Mouse (Mus musculus): Measurements from ENCODE around the gene Ak2. TPM values are rescaled to one million over a fixed set of nuclear protein-coding genes. Genes with fewer than 3 reads are reported as not detected.

Gene Ak2
- total RNA-seq (2021) = 10 to 100 TPM; 24.3 to 29.6 TPM
- long read RNA-seq, experiment 1, transcript Ak2-201 (6 exons, 986 nt) = major isoform, 12 of 25 reads
- long read RNA-seq, experiment 1, transcript Ak2-202 (7 exons, 1,781 nt) = minor isoform, 8 of 25 reads
- long read RNA-seq, experiment 1, partial matches to known transcripts = 1 of 25 reads
- long read RNA-seq, experiment 1, other reads (novel, unspliced or antisense) = 4 of 25 reads
- long read RNA-seq, experiment 2, transcript Ak2-202 (7 exons, 1,781 nt) = major isoform, 12 of 17 reads
- long read RNA-seq, experiment 2, partial matches to known transcripts = 3 of 17 reads
- long read RNA-seq, experiment 2, other reads (novel, unspliced or antisense) = 0 of 17 reads

DNA sequence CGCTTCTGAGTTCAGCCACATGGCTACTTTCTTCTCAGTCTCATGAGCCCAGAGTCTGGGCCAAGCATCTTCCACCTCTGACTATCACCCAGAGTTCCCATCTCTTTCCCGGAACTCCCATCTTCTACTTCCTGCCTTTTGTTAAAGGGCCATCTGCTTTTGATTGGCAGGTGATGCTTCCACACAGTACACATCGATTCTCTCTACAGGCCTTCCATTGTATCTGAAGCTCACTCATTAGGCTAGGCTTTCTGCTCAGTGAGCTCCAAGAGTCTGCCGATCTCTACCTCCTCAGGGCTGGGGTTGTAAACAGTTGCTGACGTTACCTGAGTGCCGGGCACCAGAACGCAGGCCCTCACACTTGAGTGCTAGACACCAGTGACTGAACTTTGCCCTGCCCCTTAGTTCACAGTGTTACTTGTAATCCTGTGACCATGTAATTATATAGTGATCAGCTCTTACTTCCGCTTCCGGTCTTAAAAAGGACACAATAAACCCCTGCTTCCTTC lies at the start of gene Ak2:
TSS of gene Ak2 (plus strand) at position 459 of the 509 bp plus-strand sequence.
- intact Hi-C loops (cut with DNase I) = no loop called here

DNA sequence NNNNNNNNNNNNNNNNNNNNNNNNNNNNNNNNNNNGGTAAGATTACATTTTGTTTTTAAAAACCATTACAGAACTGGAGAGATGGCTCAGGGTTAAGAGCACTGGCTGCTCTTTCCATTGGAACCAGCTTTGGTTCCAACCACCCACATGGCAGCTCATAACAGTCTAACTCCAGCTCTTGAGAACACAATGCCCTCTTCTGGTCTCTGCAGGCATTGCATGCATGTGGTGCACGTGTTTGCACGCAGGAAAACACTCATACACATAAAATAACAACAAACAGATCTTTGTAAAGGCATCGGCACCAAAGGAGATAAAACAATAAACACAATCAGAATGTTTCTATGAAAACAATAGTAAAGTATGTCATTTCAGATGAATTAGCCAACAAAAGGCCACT lies 49.4 kb upstream of the Ak2 start:
- DNase-seq (ENCODE audit: low spot score in 2 of 2) = no peak
- intact Hi-C loops (cut with DNase I) = no loop called here

More for the DNA sequence above, at the start of gene Ak2:
- no peak for DNase-seq (ENCODE audit: low spot score in 2 of 2)

DNA sequence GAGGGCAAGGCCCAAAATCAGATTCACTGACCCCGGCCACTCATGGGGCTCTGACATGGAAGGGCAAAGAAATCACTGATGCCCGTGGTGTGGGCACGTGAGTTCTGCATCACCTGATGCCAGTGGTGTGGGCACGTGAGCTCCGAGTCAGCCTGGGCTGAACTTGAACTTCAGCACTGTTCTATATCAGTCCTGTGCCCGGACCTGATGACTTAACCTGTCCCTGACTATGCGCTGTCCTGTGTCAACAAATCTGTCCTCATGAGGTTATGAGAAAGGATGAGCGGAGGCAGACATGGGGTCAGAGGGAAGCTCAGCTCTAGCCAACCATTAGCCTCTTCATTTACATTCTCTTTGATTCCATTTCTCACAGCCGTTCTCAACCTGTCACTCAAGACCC lies 45.0 kb upstream of the Ak2 start:
- no peak for DNase-seq (ENCODE audit: low spot score in 2 of 2)
- intact Hi-C loops (cut with DNase I) = no loop called here

DNA sequence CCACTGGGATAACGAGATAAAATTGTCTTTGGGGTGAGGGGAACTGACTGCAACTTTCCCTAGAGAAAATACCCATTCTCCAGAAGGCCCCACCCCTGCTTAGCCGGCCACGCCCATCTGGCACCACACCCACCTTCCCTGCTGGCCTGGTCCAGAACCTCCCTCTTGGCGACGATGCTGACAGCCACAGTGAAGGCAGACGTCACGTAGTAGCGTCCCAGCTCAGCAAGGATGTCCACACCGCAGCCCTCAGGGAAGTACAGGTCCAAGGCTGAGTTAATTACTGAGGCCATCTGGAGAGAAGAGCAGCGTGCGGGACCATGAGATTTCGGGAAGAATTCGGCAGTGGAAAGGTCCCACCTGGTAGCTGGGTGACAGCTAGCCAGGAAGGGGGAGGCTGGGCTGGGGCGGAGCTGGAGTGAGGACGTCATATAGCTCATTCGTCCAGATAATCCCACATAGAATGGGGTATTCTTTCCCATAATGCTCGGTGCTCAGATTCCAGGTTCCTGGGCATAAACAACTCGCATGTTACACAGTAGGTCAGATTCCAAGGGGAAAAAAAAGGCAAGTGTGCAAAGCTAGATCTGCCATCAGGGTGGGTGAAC lies 44.3 kb upstream of the Ak2 start:
- no peak for DNase-seq (ENCODE audit: low spot score in 2 of 2)
- intact Hi-C loops (cut with DNase I) = no loop called here

DNA sequence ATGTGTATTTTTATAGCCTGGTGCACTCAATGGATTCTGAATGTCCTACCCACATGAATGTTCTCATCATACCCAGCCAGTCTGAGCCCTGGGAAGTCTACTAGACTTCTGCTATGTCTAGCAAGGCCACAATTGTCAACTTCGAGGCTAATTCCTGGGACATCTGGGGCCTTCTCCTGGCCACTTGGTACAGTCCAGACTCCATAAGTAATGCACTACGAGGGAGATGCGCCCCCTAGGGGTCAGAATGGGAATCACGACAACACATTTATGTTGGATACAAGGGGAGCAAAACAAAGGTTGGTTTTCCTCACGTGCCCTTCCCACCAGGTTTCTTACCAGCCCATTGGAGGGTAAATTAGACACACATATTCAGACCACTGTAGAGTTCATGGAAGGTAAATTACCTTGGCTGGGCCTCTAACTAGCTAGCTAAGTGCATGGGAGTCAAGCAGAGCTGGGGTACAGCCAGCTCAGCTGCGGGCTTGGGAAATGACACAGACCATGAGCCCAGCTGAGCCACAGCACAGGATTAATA lies 43.6 kb upstream of the Ak2 start:
- peak; percentile 49 for DNase-seq (ENCODE audit: low spot score in 2 of 2)
- intact Hi-C loops (cut with DNase I) = no loop called here

DNA sequence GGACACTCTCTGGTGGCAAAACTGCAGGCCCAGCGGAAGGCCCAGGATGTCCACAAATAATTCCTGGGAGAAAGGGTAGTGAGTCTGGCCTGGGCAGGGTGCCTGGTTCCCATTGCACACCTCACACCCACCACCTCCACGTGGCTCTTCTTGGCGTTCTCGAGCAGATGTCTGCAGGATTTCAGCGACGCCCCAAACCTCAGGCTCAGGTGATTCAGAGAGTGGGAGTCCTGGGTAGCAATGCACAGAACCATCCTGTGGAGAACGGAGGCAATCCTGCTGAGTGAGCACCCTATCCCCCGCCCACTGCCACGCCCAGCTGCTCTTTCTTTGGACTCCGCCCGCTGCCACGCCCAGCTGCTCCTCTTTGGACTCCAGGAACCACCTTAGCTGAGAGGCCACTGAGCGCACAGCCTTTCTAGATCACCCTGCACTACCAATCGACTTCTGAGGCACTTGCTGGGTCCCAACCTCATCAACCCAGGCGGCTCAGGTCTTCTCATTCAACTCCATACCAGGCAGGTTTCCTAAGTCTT lies 42.2 kb upstream of the Ak2 start:
- intact Hi-C loops (cut with DNase I) = no loop called here
- no peak for DNase-seq (ENCODE audit: low spot score in 2 of 2)

DNA sequence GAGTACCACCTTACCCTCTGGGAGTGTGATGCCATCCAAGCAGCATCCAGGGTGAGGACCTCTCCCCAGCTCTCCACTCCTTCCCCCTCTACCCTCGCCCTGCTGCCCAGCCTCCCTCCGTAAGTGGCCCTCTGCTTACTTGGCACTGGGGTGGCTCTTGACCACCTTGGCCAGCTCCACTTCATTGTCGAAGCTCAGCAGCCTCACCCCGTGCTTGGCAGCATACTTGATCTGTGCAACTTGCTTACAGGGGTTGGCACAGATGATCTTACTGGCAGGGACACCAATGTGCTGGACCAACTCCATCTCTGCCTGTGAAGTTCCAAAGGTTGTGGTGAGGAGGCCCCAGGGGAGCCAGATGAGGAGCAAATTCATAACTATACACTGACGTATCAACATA lies 41.3 kb upstream of the Ak2 start:
- intact Hi-C loops (cut with DNase I) = no loop called here
- DNase-seq (ENCODE audit: low spot score in 2 of 2) = no peak

DNA sequence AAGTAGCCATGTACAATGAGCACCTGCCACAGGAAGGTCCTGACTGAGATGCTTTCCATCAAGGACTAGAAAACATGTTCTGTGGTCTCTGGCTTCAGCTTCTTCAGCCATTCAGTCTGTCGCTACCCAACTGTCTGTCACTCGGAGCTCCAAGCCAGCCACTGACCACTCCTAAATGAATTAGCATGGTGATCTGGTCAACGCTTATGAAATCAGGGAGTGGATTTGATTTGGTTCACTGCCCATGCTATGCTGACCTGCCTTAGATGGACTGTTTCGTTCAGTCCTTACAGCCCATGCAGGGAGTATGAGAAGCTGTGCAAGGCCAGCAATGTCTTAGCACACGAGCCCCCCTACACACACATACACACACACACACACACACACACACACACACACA lies 37.9 kb upstream of the Ak2 start:
- DNase-seq (ENCODE audit: low spot score in 2 of 2) = no peak
- intact Hi-C loops (cut with DNase I) = no loop called here

DNA sequence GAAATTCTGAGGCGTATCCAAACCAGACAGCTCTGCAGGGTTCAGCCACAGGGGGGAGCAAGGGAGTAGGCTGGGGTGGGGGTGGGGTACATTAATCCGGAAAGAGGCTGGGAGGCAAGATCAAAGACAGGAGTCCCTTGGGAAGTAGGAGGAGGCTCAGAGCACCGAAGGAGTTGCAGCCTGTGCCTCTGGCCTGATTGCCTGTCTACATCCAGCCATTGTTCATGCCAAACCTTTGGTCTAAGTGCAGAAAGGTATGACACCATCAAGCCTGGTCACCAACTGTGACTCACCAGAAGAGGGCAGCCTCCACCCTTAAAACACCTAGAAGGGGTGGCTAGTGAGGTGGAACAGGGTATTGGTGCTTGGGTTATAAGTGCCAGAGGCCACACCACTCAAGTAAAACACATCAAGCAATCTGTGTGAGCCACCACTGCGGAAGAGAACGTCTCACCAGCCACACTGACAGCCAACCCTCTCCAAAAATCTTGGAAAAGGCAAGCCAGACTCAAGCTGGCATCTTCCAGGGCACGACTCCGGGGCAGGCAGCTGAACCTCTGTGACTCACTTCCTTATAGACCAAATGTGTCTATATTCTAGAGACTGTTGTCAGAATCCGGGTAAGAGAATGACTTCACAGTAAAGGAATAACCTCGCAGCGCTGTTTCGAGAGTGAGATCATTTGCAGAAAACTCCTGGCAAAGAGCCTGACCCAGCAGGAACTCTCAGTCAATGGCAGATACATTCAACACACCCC lies 34.4 kb upstream of the Ak2 start:
- peak in 1 of 2 experiments; percentile 53 for DNase-seq (ENCODE audit: low spot score in 2 of 2)
- intact Hi-C loops (cut with DNase I) = no loop called here

DNA sequence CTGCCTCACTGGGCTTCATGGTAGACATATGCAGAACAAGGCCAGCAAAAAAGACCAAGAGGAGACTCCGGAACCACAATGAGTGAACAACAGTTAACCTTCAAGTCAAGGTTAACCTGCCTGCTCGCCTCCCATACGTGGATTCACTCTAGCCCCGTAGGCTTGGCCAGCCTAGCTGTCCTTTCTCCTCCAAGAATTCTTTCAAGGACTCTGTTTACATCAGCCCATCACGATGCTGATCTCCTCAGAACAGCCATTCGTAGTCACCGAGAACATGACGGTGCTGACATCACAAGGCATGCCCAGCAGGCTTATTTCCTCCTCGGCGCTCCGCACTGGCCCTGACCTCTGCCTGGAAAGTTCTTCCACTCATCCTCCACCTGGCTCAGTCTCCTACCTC lies 33.6 kb upstream of the Ak2 start:
- no peak for DNase-seq (ENCODE audit: low spot score in 2 of 2)
- intact Hi-C loops (cut with DNase I) = no loop called here

DNA sequence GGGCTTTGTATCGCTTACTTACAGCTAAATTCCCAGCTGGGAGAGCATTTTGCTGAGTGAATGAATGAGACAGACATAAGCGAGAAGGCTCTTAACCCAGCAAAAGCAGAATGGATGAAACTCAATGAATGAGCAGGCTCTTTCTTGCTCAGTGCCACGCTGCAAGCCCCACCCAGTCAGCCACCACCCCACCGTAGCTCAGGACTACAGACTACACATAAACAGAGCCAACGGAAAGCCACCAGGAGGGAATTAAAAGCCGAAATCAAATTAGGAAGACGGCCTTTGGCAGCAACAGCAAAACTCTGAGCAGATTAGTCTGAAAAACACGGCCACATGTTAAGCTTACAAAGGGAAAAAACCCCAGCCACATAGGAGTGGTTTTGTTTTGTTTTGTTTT lies 32.9 kb upstream of the Ak2 start:
- no peak for DNase-seq (ENCODE audit: low spot score in 2 of 2)
- intact Hi-C loops (cut with DNase I) = no loop called here

DNA sequence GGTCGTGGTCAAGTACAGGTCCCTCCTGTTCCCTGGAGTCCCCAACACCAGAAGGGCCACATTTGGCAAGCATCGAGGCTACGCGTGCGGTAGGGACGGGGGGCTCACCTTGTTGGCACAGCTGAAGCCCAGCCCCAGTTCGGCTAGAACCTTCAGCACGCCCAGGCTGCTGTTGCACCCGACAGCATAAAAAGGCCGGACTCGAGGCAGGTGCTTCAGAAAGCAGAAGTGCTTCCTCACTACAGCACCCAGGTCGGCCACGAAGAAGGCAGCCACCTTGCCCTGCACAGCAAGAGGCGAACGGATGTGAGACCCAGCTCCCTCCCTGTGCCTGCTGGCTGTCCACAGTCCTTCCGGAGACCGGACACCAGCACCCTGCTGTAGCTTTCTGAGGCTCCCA lies 32.1 kb upstream of the Ak2 start:
- DNase-seq (ENCODE audit: low spot score in 2 of 2) = no peak
- intact Hi-C loops (cut with DNase I) = no loop called here

DNA sequence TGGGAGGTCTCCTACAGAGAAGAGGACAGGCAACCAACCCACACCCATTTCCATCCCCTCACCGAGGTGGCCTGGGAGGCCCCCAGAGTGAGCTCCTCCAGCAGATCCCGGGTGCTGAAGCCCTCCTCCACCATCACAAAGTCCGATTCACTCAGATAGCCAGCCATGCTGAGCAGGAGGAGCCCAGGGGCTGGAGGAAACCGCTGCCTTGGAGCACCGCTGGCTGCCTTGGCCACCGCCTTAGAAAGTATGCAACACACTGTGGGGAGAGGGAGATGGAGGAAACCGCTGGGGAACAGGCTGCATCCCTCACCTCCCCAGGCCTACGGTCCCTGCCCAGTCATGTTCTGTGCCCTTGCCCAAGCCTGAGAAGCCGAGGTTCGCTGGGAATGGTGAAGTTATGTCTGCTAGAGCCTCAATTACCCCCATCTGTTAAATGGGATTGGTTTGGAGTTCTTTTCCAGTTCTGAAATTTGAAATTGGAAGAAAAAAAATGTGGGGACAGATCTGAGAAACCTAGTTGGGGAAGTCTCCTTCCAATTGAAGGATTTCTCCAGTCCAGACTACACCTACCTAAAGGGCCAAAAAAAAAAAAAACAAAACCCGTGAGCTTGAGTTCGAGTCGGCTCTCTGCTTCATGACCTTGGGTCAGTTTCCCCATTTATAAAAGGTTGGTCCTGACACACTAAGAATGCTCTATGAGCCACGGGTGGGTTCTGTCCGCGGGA lies 30.3 kb upstream of the Ak2 start:
- no peak for DNase-seq (ENCODE audit: low spot score in 2 of 2)
- intact Hi-C loops (cut with DNase I) = loop anchor here (2.0 kb wide), 1 partner anchor 121 kb away; no protein-coding TSS in a partner anchor

DNA sequence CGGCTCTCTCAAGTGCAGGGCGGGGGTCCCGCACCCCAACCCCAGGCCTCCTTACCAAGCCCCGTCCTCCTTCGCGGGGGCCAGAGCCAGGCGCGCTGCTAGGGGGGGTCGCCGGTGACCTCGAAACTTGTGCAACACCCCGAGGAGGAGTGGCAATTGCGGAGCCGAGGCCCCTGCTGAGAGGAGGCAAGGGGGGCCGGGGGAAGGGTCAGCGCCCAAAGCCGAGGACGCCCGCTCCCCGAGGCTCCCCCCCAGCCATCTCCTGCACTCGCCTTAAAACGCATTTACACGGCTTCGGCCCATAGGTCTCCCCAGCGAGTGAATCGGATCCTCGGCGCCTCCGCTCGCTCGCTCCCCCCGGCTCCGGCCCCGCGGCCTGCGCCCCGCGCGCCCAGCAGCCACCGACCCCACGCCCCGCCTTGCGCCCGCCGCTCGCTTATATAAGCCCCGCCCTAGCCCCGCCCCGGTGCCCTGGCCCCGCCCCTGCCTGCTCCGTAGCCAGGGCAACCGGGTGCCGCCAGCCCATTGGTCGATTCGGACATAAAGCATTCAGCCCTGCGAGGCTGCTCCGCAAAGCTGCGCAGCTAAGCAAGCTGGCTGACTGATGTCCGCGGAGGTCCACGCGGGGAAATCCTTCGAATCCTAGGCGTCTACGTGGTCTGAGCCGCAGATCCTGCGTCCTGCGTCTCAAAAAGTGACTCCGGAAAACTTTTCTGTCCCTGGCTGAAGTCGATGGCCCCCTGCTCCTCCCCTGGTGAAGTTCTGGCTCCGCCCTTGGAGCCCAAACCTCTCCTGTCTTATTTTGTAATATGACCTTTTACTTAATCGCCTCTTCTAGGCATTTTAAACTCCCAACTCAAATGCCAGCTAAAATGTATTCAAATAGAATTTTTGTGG lies 29.5 kb upstream of the Ak2 start, which contains the start of gene Azin2:
TSS of gene Azin2 (minus strand) at position 414 of the 897 bp plus-strand sequence.
- intact Hi-C loops (cut with DNase I) = loop anchor here (2.0 kb wide), 1 partner anchor 121 kb away; no protein-coding TSS in a partner anchor
- DNase-seq (ENCODE audit: low spot score in 2 of 2) = peak; percentile 93

DNA sequence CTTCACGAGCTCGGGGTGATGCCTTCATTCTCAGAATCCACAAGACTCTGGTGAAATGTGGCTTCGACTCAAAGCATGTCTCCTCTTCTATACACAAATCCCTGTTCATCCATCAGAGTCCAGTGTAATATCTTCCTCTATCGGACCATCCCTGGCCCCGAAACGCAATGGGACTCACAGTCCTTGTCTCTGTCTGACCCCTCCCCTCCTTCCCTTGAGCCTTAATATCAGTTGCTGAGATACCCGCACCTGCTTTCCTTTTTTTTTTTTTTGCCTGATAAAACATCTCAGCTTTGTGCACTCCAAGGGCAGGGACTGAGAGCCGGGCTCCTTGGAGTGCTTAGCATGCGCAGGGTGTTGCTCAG lies 28.9 kb upstream of the Ak2 start:
- no peak for DNase-seq (ENCODE audit: low spot score in 2 of 2)
- intact Hi-C loops (cut with DNase I) = loop anchor here (2.0 kb wide), 1 partner anchor 120 kb away; no protein-coding TSS in a partner anchor

DNA sequence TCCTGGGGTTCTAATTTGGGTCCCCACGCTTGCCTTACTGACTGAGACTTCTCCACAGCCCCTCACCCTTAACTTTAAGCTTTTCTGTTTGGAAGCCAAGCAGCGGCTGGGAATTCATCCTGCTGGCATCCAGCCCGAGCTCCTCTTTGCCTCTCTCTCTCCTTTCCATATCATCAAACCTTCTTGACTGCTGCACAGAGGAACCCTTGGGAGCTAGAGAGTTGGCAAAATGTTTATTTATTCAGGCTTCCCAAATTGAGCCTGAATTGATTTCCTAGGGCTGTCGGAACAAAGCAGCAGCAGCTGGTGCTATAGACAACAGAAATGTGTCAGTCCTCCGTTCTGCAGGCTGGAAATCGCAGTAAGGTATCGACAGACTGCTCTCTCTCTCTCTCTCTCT lies 25.0 kb upstream of the Ak2 start:
- DNase-seq (ENCODE audit: low spot score in 2 of 2) = no peak
- intact Hi-C loops (cut with DNase I) = no loop called here

DNA sequence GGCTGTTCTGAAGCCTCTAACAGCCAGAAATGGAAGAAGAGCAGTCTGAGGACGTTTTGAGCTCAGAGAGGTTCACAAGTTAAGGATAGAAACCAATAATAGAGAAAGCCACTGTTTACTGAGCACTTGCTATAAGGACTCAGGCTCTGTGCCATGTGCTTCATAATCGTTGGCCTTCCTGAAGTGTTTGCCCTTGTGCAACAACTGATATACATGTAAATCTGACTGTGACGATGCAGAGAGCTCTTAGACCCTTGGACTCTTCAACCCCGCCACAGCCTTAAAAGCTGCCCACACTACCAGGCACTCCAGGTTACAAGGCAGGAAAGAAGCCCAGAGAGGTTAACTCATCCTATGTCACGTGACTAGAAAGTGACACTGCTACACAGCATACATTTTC lies 22.7 kb upstream of the Ak2 start:
- no peak for DNase-seq (ENCODE audit: low spot score in 2 of 2)
- intact Hi-C loops (cut with DNase I) = no loop called here
